Mouse (Mus musculus) hindbrain, embryonic 11.5 days (tissue): Measurements from ENCODE around the gene Mgat1. TPM values are rescaled to one million over a fixed set of nuclear protein-coding genes. Genes with fewer than 3 reads are reported as not detected.
A peak's percentile ranks its signal among the peaks of the same experiment; 100 is the strongest.
"Not testable (repeated sequence)": the region's sequence is repeated elsewhere in the genome, so short reads cannot be mapped to it uniquely, and the experiment has no call there.

ENCODE experiments used
- ATAC-seq: fragments of 200-750 bp; cut with Nextera tagmentation; 2 replicates; pipeline ENCODE4 v1.8.0; 2017; ENCODE audit warnings: mild to moderate bottlenecking, moderate TSS enrichment, moderate library complexity; ENCODE audit not compliant: low FRiP score
- DNase-seq: peaks from one replicate; pipeline ENCODE4 v3.0.0-alpha.2; 2015; ENCODE audit warnings: low spot score
- H3K27ac ChIP-seq: fragments of 300-500 bp; sonication (generic); 2 replicates; pipeline ENCODE4 v1.5.1; 2014; ENCODE audit warnings: mild to moderate bottlenecking, low read depth, low read length
- H3K27me3 ChIP-seq: fragments of 300-500 bp; sonication (generic); 2 replicates; pipeline ENCODE4 v1.6.1; 2014; ENCODE audit warnings: mild to moderate bottlenecking, low read length, moderate library complexity, mixed read lengths; ENCODE audit not compliant: control insufficient read depth, insufficient read depth
- H3K36me3 ChIP-seq: fragments of 300-500 bp; sonication (generic); 2 replicates; pipeline ENCODE4 v1.6.1; 2014; ENCODE audit warnings: mild to moderate bottlenecking, low read length, moderate library complexity, mixed read lengths; ENCODE audit not compliant: control insufficient read depth, insufficient read depth
- H3K4me1 ChIP-seq: fragments of 300-500 bp; sonication (generic); replicated peaks from 2 replicates; pipeline ENCODE4 v1.6.1; 2014; ENCODE audit warnings: low read length, mixed read lengths; ENCODE audit not compliant: control insufficient read depth, insufficient read depth
- H3K4me2 ChIP-seq: fragments of 300-500 bp; sonication (generic); replicated peaks from 2 replicates; pipeline ENCODE4 v1.6.1; 2014; ENCODE audit warnings: mild to moderate bottlenecking, low read depth, low read length
- H3K4me3 ChIP-seq: fragments of 300-500 bp; sonication (generic); 2 replicates; pipeline ENCODE4 v1.5.1; 2014; ENCODE audit warnings: low read depth, low read length
- H3K9ac ChIP-seq: fragments of 300-500 bp; sonication (generic); 2 replicates; pipeline ENCODE4 v1.6.1; 2014; ENCODE audit warnings: low read depth, low read length
- H3K9me3 ChIP-seq: fragments of 300-500 bp; sonication (generic); 2 replicates; pipeline ENCODE4 v1.6.1; 2016; ENCODE audit warnings: low read length; ENCODE audit not compliant: control insufficient read depth
- WGBS: fragments of 180-500 bp; shearing (Covaris S2); extraction: QIAGEN DNeasy Blood & Tissue Kit; methylation state at CpG from one replicate; pipeline ENCODE4 v1.1.7; 2014; 5-methylcytosine and 5-hydroxymethylcytosine counted together
- polyA plus RNA-seq: library from polyadenylated mRNA; unstranded; fragments of >200 nt; fragmentation: Nextera tagmentation; extraction: Ambion mirVana; gene quantifications from 2 replicates; pipeline ENCODE4 v1.2.1, GENCODE M21; 2014

Gene Mgat1
- polyA plus RNA-seq, result 28.7 and 31.0 TPM in 2 replicates

GRCm38 (mm10) chr11:49243727-49244594, at the start of gene Mgat1:
Gene Mgat1 (plus strand): TSS chr11:49244191.
- H3K4me2 ChIP-seq, result peak within 1 kb of the TSS; percentile 63
- no peaks in the 10 kb centered on the region for H3K27me3 ChIP-seq
- peak within 1 kb of the TSS; percentile 69 for H3K9ac ChIP-seq
- H3K36me3 ChIP-seq, result no peaks in the 10 kb centered on the region
- peak within 1 kb of the TSS; percentile 55 for H3K4me3 ChIP-seq
- peak within 1 kb of the TSS; percentile 93 for H3K27ac ChIP-seq
- no peaks in the 10 kb centered on the region; the same call in 1 of the 2 replicates for H3K4me1 ChIP-seq
- ATAC-seq (peak; percentile 98), DNase-seq (peak; percentile 93)
- H3K9me3 ChIP-seq, result no peaks in the 10 kb centered on the region
- WGBS, result under 1% methylated on average over 45 of the region's 60 CpGs

GRCm38 (mm10) chr11:49194771-49195170, 49.2 kb upstream of the Mgat1 start:
- 90% methylated on average over 5 of the region's 9 CpGs for WGBS
- H3K4me2 ChIP-seq, H3K36me3 ChIP-seq, DNase-seq, ATAC-seq, H3K27ac ChIP-seq, H3K4me1 ChIP-seq, H3K9ac ChIP-seq, H3K4me3 ChIP-seq, H3K27me3 ChIP-seq, H3K9me3 ChIP-seq: not testable (repeated sequence)

DNA sequence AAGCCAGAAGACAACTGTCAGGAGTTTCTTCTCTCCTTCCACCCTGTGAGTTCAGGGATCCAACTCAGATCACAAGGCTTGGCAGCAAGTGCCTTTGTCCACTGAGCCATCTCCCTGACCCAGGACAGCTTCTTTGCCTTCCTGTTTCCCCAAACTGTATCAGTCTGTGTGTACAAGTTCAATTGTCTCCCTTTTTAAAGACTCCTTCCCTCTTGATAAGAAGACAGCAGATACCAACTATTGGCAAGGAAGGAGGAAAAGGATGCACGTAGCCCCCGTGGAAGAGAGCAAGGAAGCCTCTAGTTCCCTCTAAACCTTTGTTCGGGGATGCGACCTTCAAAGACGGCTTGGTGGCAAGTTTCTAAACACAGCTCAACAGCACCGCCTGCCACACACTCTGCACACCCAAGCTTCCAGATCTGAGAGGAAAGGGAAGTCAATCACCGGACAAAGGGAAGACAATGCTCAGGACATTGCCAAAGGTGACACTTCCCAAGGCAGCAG, 48.1 kb upstream of the Mgat1 start:
- ATAC-seq (no peak), DNase-seq (no peak)
- H3K4me3 ChIP-seq, result no peak overlapping the region
- H3K4me2 ChIP-seq, result no peak overlapping the region
- no peak overlapping the region for H3K9ac ChIP-seq
- H3K27me3 ChIP-seq, result no peaks in the 10 kb centered on the region
- no peaks in the 10 kb centered on the region for H3K9me3 ChIP-seq
- no peaks in the 10 kb centered on the region for H3K36me3 ChIP-seq
- H3K4me1 ChIP-seq, result no peaks in the 10 kb centered on the region
- 95% methylated on average over 7 of the region's 7 CpGs for WGBS
- H3K27ac ChIP-seq, result no peak overlapping the region

- Histone ChIP-seq H3K4me2 (no peak overlapping the region), H3K27ac (no peak overlapping the region), H3K36me3 (no peaks in the 10 kb centered on the region), H3K4me1 (no peaks in the 10 kb centered on the region), H3K9ac (no peak overlapping the region), H3K4me3 (no peak overlapping the region), H3K9me3 (no peaks in the 10 kb centered on the region), H3K27me3 (no peaks in the 10 kb centered on the region)
- DNase-seq (no peak), ATAC-seq (no peak)
Observed at GRCm38 (mm10) chr11:49200666-49201065, 43.3 kb upstream of the Mgat1 start.

- no peak overlapping the region for H3K27ac ChIP-seq
Observed at GRCm38 (mm10) chr11:49201142-49201541, 42.8 kb upstream of the Mgat1 start.

DNA sequence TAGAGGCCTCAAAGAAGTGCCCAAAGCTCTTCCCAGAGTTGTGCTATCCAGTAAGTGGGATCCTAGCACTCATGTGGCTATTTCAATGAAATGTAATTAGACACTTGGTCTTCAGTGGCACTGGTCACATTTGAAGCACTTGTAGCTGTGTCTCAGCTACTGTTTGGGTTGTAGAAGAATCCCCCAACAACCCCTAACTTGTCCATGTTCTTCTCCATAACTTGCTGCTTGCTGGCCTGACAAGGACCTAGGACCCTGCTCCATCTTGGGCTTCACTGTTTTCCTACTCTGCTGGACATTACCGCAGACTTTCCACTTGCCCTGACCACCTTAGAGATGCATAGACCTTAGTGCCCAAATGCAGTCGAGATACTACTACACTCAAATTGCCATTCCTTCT, 41.9 kb upstream of the Mgat1 start:
- H3K4me1 ChIP-seq, result no peaks in the 10 kb centered on the region
- peak overlapping the region; percentile 73 for H3K4me2 ChIP-seq
- H3K9ac ChIP-seq, result no peak overlapping the region
- H3K4me3 ChIP-seq, result peak overlapping the region; percentile 92
- WGBS, result 62% methylated on average over 2 of the region's 2 CpGs
- no peak overlapping the region for H3K27ac ChIP-seq
- no peaks in the 10 kb centered on the region for H3K27me3 ChIP-seq
- no peaks in the 10 kb centered on the region for H3K36me3 ChIP-seq
- DNase-seq (no peak), ATAC-seq (no peak)
- no peaks in the 10 kb centered on the region for H3K9me3 ChIP-seq

More at GRCm38 (mm10) chr11:49201142-49201541, 42.8 kb upstream of the Mgat1 start:
- ATAC-seq (no peak), DNase-seq (no peak)
- Histone ChIP-seq H3K4me3 (no peak overlapping the region), H3K9ac (no peak overlapping the region), H3K4me1 (no peaks in the 10 kb centered on the region), H3K27me3 (no peaks in the 10 kb centered on the region), H3K9me3 (no peaks in the 10 kb centered on the region), H3K36me3 (no peaks in the 10 kb centered on the region), H3K4me2 (no peak overlapping the region)

DNA sequence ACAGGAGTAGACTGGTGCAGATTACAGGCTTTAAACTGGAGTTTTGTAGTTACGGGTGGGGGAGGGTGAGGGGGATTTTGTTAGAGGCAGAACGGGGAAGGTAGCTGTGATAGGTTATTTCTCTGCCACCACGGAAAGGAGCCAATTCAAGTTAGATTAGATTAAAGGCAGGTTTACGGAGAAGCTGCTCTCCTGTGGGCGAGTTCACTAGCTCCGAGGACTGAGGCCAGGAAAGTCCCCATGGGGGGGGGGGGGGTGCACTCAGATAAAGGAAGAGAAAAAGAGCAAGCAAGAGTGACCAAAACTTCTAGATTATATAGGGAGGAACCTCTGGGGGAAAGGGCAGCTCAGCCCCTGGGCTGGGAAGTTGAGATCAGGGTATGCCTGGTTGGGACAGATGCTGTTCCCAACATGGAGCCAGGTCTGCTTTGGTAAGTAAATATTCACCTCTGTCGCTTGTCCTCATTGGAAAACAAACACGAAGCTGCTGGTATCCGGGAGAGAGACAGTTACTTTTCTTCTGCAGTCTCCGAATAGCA, 41.4 kb upstream of the Mgat1 start:
- WGBS, result 12% methylated on average over 10 of the region's 10 CpGs
- DNase-seq (no peak), ATAC-seq (peak; percentile 41)
- no peaks in the 10 kb centered on the region for H3K36me3 ChIP-seq
- peak overlapping the region; percentile 92 for H3K4me3 ChIP-seq
- H3K9ac ChIP-seq, result peak overlapping the region; percentile 98
- H3K27me3 ChIP-seq, result no peaks in the 10 kb centered on the region
- H3K4me2 ChIP-seq, result peak overlapping the region; percentile 73
- no peaks in the 10 kb centered on the region for H3K4me1 ChIP-seq
- no peaks in the 10 kb centered on the region for H3K9me3 ChIP-seq
- peak overlapping the region; percentile 99 for H3K27ac ChIP-seq

DNA sequence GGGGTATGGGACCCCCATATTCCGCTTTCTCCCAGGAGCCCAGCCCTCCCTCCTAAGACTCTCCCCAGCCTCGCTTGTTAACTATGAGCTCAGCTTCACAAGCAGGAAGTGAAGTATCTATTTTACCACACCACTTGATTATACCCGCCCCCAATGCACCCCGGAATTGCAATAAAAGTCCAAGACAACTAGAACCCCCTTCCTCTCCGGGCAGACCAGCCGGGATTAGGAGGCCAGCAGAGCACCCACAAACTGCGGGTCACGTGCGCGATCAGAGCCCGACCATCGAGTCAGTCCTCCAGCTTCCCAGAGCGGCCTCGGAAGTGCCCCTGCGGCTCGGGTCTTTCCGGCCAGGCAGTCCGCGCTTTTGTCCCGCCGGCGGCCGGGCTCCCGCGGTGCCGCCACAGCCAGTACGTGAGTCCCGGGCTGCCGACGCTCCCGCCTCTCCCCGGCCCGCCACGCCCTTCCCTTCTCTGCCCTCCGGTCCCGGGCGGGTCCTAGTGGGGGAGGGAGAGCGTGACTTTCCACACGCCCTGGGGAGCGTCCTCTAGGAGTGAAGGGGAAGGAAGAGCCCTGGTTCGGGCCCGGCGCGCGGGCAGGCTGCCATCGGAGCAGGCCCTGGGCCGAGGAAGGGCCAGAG, 40.7 kb upstream of the Mgat1 start, which contains the start of gene Zfp62:
TSS of gene Zfp62 (plus strand) at position 164 of the 640 bp plus-strand sequence.
- ATAC-seq (peak; percentile 92), DNase-seq (peak; percentile 96)
- H3K9me3 ChIP-seq, result no peaks in the 10 kb centered on the region
- H3K27ac ChIP-seq, result peak within 1 kb of the TSS; percentile 99
- peak within 1 kb of the TSS; percentile 98 for H3K9ac ChIP-seq
- H3K36me3 ChIP-seq, result no peaks in the 10 kb centered on the region
- H3K27me3 ChIP-seq, result no peaks in the 10 kb centered on the region
- no peaks in the 10 kb centered on the region for H3K4me1 ChIP-seq
- H3K4me3 ChIP-seq, result peak within 1 kb of the TSS; percentile 92
- WGBS, result under 1% methylated on average over 27 of the region's 47 CpGs
- peak within 1 kb of the TSS; percentile 73 for H3K4me2 ChIP-seq
